Comparison of ENCODE assay signal across 8 mouse cellular contexts in genomic region chr12:98900341-98900880, GRCm38 (mm10). TPM values are rescaled to one million over a fixed set of nuclear protein-coding genes. Genes with fewer than 3 reads are reported as not detected.
DNase-seq lines count a peak whose midpoint lies in the region; ATAC-seq and TF ChIP-seq lines count a peak whose summit lies in the region.

No protein-coding gene starts in this region.

- H3K9me3 ChIP-seq in limb, embryonic 13.5 days: no peaks in the 10 kb centered on the region
- no peaks in the 10 kb centered on the region for H3K9me3 ChIP-seq in midbrain, embryonic 15.5 days

- H3K9ac ChIP-seq in limb, embryonic 13.5 days: peak overlapping the region; percentile 58
- H3K9ac ChIP-seq in midbrain, embryonic 15.5 days: peak overlapping the region; percentile 85

- H3K4me3 ChIP-seq in bone marrow macrophage, adult 2 months (ENCODE audit: insufficient read depth, low read length): peak overlapping the region; percentile 76
- H3K4me3 ChIP-seq in limb, embryonic 13.5 days: peak overlapping the region; percentile 77
- H3K4me3 ChIP-seq in midbrain, embryonic 15.5 days: peak overlapping the region; percentile 89

- H3K4me2 ChIP-seq in limb, embryonic 13.5 days (replicated peaks): peak overlapping the region; percentile 93
- peak overlapping the region; percentile 70 for H3K4me2 ChIP-seq in midbrain, embryonic 15.5 days

- TF ChIP-seq CTCF in bone marrow macrophage, adult 2 months (IDR thresholded peaks at IDR 0.05; ENCODE audit: low read depth, low read length): no peak

- WGBS in limb, embryonic 13.5 days: 4% methylated on average over 31 of the region's 31 CpGs
- 1% methylated on average over 31 of the region's 31 CpGs for WGBS in midbrain, embryonic 15.5 days

- peaks cover 24% of the 10 kb centered on the region for H3K27me3 ChIP-seq in limb, embryonic 13.5 days
- no peaks in the 10 kb centered on the region for H3K27me3 ChIP-seq in midbrain, embryonic 15.5 days (replicated peaks)

- DNase-seq in lung, adult 18-20 months: peak; percentile 1 to 7
- DNase-seq in lung, postnatal 14 days: no peak
- DNase-seq in frontal cortex, adult 2 months (ENCODE audit: extremely low spot score in 1 of 2, low spot score in 1 of 2): no peak
- DNase-seq in cerebellum, adult 8-10 months: no peak

- H3K4me1 ChIP-seq in bone marrow macrophage, adult 2 months (ENCODE audit: control insufficient read depth, insufficient read depth, low read length): no peaks in the 10 kb centered on the region
- H3K4me1 ChIP-seq in limb, embryonic 13.5 days: peaks cover 6% of the 10 kb centered on the region; the same call in 1 of the 2 replicates
- peaks cover 19% of the 10 kb centered on the region for H3K4me1 ChIP-seq in midbrain, embryonic 15.5 days

- ATAC-seq in granulocyte monocyte progenitor cell, adult 5-6 weeks (replicated peaks; ENCODE audit: poor library complexity, severe bottlenecking): peak; percentile 24
- no peak; the same call in 1 of the 2 replicates for ATAC-seq in limb, embryonic 13.5 days (ENCODE audit: low FRiP score, low read depth)
- peak; percentile 49 for ATAC-seq in midbrain, embryonic 15.5 days (replicated peaks)

- TF ChIP-seq POLR2A in bone marrow macrophage, adult 2 months (IDR thresholded peaks at IDR 0.05; ENCODE audit: borderline replicate concordance, low read depth, low read length): no peak

- no peaks in the 10 kb centered on the region for H3K36me3 ChIP-seq in limb, embryonic 13.5 days
- H3K36me3 ChIP-seq in midbrain, embryonic 15.5 days (replicated peaks): no peaks in the 10 kb centered on the region

- H3K27ac ChIP-seq in bone marrow macrophage, adult 2 months (ENCODE audit: insufficient read depth, low read depth, low read length): no peak overlapping the region
- no peak overlapping the region for H3K27ac ChIP-seq in limb, embryonic 13.5 days
- H3K27ac ChIP-seq in midbrain, embryonic 15.5 days: peak overlapping the region; percentile 92

RNA-seq across cellular contexts. Expression of gene Eml5, which starts 0.9 kb away (rescaled TPM):
- 2.9 and 3.4 TPM in 2 replicates for polyA plus RNA-seq in bone marrow macrophage, adult 2 months (2012; ENCODE audit: insufficient read depth, insufficient read length, missing spikeins)
- total RNA-seq in granulocyte monocyte progenitor cell, adult 5-6 weeks (2014; fragmentation: Nextera tagmentation): 27.1 and 30.5 TPM in 2 replicates
- total RNA-seq in granulocyte monocyte progenitor cell, adult 5-6 weeks (2017): 19.9 and 22.7 TPM in 2 replicates
- polyA plus RNA-seq in limb, embryonic 13.5 days (2015; fragmentation: Nextera tagmentation; extraction: Ambion mirVana): 2.5 and 2.9 TPM in 2 replicates
- 27.9 and 28.9 TPM in 2 replicates for polyA plus RNA-seq in midbrain, embryonic 15.5 days (2015; fragmentation: Nextera tagmentation; extraction: Ambion mirVana)
- 168 and 180 TPM in 2 replicates for polyA plus RNA-seq in frontal cortex, adult 2 months (2012; rRNA removed)

RNA-seq across cellular contexts. Expression of gene Ttc8, which starts 20.0 kb away (rescaled TPM):
- 8.3 and 9.6 TPM in 2 replicates for polyA plus RNA-seq in bone marrow macrophage, adult 2 months (2012; ENCODE audit: insufficient read depth, insufficient read length, missing spikeins)
- 1.4 and 7.6 TPM in 2 replicates for total RNA-seq in granulocyte monocyte progenitor cell, adult 5-6 weeks (2014; fragmentation: Nextera tagmentation)
- 4.8 and 8.9 TPM in 2 replicates for total RNA-seq in granulocyte monocyte progenitor cell, adult 5-6 weeks (2017)
- polyA plus RNA-seq in limb, embryonic 13.5 days (2015; fragmentation: Nextera tagmentation; extraction: Ambion mirVana): 35.8 and 36.7 TPM in 2 replicates
- 36.8 and 39.3 TPM in 2 replicates for polyA plus RNA-seq in midbrain, embryonic 15.5 days (2015; fragmentation: Nextera tagmentation; extraction: Ambion mirVana)
- 69.4 and 83.6 TPM in 2 replicates for polyA plus RNA-seq in frontal cortex, adult 2 months (2012; rRNA removed)

Comparison
In these comparisons a context has a peak if more than half of its experiments do, and no peak if none do; other contexts are left out.
1. DNase-seq: peak in lung, adult 18-20 months (2 of 2); none in lung, postnatal 14 days (single experiment), frontal cortex, adult 2 months (0 of 2) and cerebellum, adult 8-10 months (single experiment).
2. Peak in every context shown above with its lines, with median percentiles within 50 percentile points of each other: H3K4me3 ChIP-seq.